Comparison of ENCODE assay signal across 8 mouse cellular contexts in the genomic region with DNA sequence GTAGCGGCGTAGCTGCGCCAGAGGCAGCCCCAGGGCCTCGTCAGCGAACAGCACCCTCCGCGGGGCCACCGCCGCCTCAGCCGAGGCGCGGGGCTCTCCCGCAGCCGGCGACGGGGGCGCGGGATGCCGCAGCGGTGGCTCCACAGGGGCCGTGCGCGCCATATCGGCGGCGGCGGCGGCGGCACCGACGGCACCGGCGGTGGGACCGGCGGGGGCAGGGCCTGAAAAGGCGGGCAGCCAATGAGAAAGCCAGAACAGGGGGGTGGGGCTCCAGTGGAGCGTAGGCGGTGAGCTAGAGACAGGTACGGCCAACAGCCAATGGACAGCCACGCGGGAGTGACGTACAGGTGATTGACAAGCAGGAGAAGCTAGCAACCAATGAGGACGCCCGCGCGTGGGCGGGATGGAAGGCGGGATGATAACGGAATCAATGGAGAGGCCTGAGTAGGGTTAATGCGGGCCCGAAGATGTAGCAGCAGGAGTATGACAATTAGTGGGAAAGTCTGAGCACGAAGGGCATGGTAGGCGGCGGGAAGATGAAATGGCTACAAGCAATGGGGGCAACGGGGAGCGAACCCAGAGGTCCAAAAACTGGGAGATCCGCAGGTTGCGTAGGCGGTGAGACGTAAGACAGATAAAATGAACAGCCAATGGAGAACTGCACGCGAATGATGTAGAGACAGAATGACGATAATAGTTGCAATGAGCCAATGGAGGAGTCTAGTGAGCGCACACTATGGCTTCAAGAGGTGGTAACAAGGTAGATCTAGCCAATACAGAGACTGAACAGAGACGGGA. TPM values are rescaled to one million over a fixed set of nuclear protein-coding genes. Genes with fewer than 3 reads are reported as not detected.
DNase-seq lines count a peak whose midpoint lies in the region; ATAC-seq lines count a peak whose summit lies in the region.

A gene (minus strand): TSS at position 197 of the 798 bp plus-strand sequence.

- H3K27ac ChIP-seq in hindbrain, embryonic 11.5 days (ENCODE audit: low read depth, low read length) = peak within 1 kb of the TSS; percentile 71

- no peaks in the 10 kb centered on the region for H3K36me3 ChIP-seq in hindbrain, embryonic 11.5 days (ENCODE audit: control insufficient read depth, insufficient read depth, low read length)

- ATAC-seq in hindbrain, embryonic 11.5 days (ENCODE audit: low FRiP score) = peak; percentile 99

- H3K4me3 ChIP-seq in hindbrain, embryonic 11.5 days (ENCODE audit: low read depth, low read length) = peak within 1 kb of the TSS; percentile 54

- 26% methylated on average over 50 of the region's 65 CpGs for WGBS in hindbrain, embryonic 11.5 days

- H3K4me1 ChIP-seq in hindbrain, embryonic 11.5 days (replicated peaks; ENCODE audit: control insufficient read depth, insufficient read depth, low read length) = no peaks in the 10 kb centered on the region

- peak within 1 kb of the TSS; percentile 56 for H3K4me2 ChIP-seq in hindbrain, embryonic 11.5 days (replicated peaks; ENCODE audit: low read depth, low read length)

- peak within 1 kb of the TSS; percentile 72 for H3K9ac ChIP-seq in hindbrain, embryonic 11.5 days (ENCODE audit: low read depth, low read length)

- H3K9me3 ChIP-seq in hindbrain, embryonic 11.5 days (ENCODE audit: control insufficient read depth, low read length) = no peaks in the 10 kb centered on the region

- H3K27me3 ChIP-seq in hindbrain, embryonic 11.5 days (ENCODE audit: control insufficient read depth, insufficient read depth, low read length) = no peaks in the 10 kb centered on the region

- peak; percentile 97 for DNase-seq in Muller cell, postnatal 12 days (ENCODE audit: inconsistent ontology term)
- peak; percentile 98 for DNase-seq in cerebellum, adult 9-11 months
- DNase-seq in frontal cortex, adult 2 months (ENCODE audit: extremely low spot score in 1 of 2, low spot score in 1 of 2) = peak; percentile 97 to 98
- DNase-seq in hindbrain, embryonic 11.5 days (ENCODE audit: low spot score) = peak; percentile 86
- DNase-seq in layer of hippocampus, postnatal 10 days (ENCODE audit: low spot score in 2 of 2) = peak; percentile 88 to 92
- DNase-seq in lung, postnatal 10 days = peak; percentile 96
- DNase-seq in ovary, postnatal 36 days (ENCODE audit: low spot score) = peak; percentile 88
- DNase-seq in thymus, postnatal 25 days = peak; percentile 92

RNA-seq across cellular contexts. Expression of the gene that starts here (rescaled TPM):
- polyA plus RNA-seq in frontal cortex, adult 2 months (2012; rRNA removed) = 13.9 and 14.8 TPM in 2 replicates
- polyA plus RNA-seq in hindbrain, embryonic 11.5 days (2014; fragmentation: Nextera tagmentation; extraction: Ambion mirVana) = 1.3 and 1.6 TPM in 2 replicates
- 10 to 100 TPM; 13.1 to 14.1 TPM for total RNA-seq in layer of hippocampus, postnatal 10 days (2021)

Comparison
In these comparisons a context has a peak if more than half of its experiments do, and no peak if none do; other contexts are left out.
1. Peak in every context shown above with its lines: DNase-seq, ATAC-seq, H3K4me3 ChIP-seq and H3K27ac ChIP-seq.